Mouse (Mus musculus) adipocyte (in vitro differentiated cells): ENCODE results near the gene Gtf2i.
A peak's percentile ranks its signal among the peaks of the same experiment; 100 is the strongest.

Experiments
- DNase-seq: peaks from one replicate; pipeline ENCODE4 v3.0.0-alpha.2; 2016; ENCODE audit warnings: low spot score

Gtf2i gene

GRCm38 (mm10) chr5:134243661-134244436 lies 70.7 kb downstream of the Gtf2i start:
- no peak for DNase-seq

- DNase-seq: no peak
Measured at GRCm38 (mm10) chr5:134241831-134242230, 72.7 kb downstream of the Gtf2i start.

- DNase-seq: no peak
Measured at GRCm38 (mm10) chr5:134237936-134238760, 76.4 kb downstream of the Gtf2i start.

GRCm38 (mm10) chr5:134237508-134237907 lies 77.1 kb downstream of the Gtf2i start:
- DNase-seq: no peak

- DNase-seq: no peak
Measured at GRCm38 (mm10) chr5:134236796-134237195, 77.8 kb downstream of the Gtf2i start.

DNA sequence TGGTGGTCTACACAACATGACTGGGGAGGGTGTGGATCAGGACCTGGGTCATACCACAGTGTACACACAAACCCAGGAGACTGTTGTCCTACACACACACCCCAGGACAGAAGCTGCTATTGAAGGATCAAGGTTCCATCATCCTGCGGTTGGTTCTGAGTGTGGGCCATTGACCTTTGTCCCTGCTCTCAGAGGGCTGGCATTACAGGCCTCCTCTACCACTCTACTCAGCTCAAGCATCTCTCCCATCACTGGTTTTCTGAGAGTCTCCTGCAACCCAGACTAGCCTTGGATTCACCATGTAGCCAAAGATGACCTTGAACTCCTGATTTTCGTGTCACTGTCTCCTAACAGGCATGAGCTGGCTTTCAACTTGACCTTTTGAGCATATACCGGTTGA lies 78.3 kb downstream of the Gtf2i start:
- DNase-seq: no peak

GRCm38 (mm10) chr5:134235111-134235510 lies 79.4 kb downstream of the Gtf2i start:
- peak; percentile 70 for DNase-seq

- no peak for DNase-seq
Measured at GRCm38 (mm10) chr5:134234205-134234604, 80.4 kb downstream of the Gtf2i start.

GRCm38 (mm10) chr5:134233244-134233651 lies 81.3 kb downstream of the Gtf2i start:
- DNase-seq: no peak

DNA sequence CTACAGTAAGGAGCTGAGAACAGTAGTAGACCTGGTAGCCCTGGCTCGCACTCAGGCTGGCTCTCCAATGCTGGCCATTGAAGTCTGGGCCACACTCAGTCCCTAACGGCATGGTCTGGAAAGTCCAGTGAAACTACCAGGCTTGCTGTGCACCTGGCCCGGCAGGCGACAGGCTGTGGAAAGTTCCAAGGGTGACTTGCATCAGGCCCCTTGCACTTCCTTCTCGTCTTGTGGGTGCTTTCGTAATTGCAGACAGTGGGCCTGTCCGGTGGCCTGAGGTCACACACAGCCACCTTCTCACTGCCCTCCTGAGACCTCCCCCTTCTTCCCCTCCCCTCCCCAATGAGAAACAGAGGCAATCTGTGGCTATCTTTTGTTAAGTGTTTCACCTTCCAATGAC lies 82.0 kb downstream of the Gtf2i start:
- DNase-seq: no peak

GRCm38 (mm10) chr5:134232111-134232510 lies 82.4 kb downstream of the Gtf2i start:
- peak; percentile 46 for DNase-seq

- DNase-seq: no peak
Measured at GRCm38 (mm10) chr5:134231376-134231775, 83.2 kb downstream of the Gtf2i start.

DNA sequence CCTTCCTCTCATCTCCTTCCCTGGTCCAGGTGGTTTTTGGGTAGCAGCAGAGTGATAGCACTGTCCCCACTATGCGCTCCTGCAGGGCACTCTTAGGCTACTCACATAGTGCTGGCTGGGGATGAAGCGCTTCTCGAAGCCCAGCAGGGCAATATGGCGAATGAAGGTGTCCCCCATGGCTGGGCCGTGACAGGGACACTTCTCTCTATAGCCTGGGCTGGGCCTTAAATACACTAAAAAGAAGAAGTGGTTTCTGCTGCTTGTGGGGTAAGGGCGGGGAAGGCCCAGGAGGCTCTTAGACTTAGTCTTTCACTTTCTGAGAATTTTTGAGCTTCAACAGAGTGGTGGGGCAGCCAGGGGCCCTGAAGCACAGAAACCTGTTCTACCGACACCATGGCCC lies 85.2 kb downstream of the Gtf2i start, which contains the start of gene Ncf1:
Gene Ncf1, minus strand, starts transcription at position 235 of the 400 bp plus-strand sequence.
- DNase-seq: no peak

- no peak for DNase-seq
Measured at GRCm38 (mm10) chr5:134228249-134228638, 86.3 kb downstream of the Gtf2i start.

- DNase-seq: peak; percentile 57
Measured at GRCm38 (mm10) chr5:134227574-134228248, 86.8 kb downstream of the Gtf2i start.

GRCm38 (mm10) chr5:134226946-134227345 lies 87.6 kb downstream of the Gtf2i start:
- no peak for DNase-seq

DNA sequence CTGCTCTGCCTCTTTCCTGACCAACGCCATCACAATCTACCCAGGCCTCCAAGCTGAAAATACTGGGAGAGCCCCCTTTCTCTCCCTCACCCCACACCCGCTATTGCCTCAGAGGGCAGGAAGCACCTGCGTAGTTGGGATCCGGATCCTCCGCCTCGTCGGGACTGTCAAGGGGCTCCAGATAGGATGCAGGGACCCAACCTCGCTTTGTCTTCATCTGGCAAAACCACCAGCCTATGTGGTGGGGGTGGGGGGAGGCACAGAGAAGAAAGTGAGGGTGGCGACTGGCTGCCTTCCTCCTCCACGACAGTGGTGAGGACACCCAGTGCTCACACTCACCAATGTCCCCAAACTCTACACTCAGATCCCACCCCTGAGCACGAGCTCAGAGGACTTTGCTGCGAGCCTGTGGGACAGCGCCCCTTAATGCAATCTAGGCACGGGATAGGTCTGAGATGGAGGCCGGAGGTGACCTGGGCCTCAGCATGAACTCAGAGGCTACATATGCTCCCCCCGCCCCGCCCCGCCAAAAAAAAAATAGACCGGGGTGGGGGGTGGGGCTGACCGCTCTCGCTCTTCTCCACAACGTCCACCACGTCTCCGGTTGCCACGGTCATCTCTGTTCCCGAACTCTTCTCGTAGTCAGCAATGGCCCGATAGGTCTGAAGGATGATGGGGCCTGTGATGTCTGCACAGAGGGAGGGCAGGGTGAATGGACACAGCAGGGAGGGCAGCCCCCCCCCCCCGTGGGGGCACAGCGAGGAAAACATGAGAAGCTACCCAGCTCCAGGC lies 89.3 kb downstream of the Gtf2i start:
- DNase-seq: no peak

DNA sequence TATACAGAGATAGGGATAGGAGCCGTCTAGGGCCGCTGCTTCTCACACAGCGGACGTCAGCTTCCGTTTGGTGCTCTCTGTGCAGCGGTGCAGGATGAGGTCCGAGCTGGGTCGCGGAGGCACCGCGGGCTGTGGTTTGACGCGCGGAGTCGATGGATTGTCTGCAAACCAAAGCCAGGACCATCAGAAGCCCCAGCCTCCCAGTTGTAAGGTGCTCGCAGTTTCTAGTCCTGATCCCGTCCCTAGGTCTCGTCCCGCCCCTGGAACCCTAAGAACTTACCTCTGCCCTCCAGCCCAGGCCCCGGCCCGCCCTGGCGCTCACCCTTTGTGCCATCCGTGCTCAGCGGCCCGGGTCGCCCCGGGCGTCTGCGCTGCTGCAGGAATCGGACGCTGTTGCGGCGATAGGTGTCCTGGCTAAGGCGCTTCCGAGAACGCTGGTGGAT lies 92.8 kb downstream of the Gtf2i start:
- no peak for DNase-seq

- DNase-seq: peak; percentile 43
Measured at GRCm38 (mm10) chr5:134221278-134221677, 93.3 kb downstream of the Gtf2i start.

DNA sequence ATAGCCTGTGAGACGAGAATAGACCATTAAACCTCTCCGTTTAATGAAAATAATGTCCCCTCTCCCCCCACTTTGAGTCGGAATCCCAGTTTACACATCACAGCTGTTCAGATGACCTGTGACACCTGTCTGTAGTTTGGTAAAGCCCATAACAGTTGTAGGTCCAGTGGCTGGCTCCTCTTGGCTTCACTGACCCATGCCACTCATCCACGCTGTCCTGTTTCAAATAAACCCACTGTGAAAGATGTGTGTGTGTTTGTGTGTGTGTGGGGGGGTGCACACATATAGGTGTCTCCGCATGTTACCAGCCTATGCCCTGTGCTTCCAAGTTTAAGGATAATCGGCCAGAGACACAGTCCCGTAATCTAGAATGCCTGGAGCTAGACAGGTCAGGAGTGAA lies 96.7 kb downstream of the Gtf2i start:
- no peak for DNase-seq

DNA sequence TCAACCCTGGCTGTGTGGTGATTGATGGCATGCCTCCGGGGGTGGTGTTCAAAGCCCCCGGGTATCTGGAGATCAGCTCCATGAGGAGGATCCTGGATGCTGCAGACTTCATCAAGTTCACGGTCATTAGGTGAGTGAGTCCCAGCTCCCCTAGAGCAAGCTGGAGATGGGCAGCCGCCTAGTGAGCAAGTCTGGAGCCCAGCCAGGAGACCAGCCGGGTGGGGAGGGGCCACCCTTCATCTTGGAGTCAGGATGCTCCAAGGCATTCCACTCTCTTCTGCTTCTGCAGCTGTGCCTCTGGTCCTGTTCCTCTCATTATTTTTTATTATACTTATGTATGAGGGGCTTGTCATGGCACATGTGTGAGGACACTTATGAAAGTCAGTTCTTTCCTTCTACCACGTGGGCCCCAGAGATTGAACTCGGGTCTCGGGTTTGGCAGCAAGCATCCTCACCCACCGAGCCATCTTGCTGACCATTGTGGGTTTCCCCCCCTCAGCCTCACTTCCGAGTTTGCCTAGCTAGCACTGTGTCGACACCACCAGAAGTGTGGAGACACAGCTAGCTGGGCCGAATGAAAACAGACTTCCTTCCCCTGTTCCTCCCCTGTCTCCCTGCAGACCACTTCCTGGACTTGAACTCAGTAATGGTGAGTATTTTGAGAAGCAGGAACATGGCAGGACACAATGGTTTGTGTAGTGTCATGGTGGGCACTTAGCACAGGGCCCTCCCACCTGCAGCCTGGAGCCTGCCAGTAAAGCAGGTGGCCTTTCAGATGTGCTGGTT lies 100.3 kb downstream of the Gtf2i start:
- DNase-seq: no peak
